Mouse (Mus musculus) natural killer cell, adult 2 months (primary cell): ENCODE measurements around the gene Cryab.

ENCODE experiments used
- DNase-seq, 2 experiments: peaks; one replicate each; pipeline ENCODE4 v3.0.0; 2022; ENCODE audit warnings: low spot score in 2 of 2

The Cryab gene

GRCm38 (mm10) chr9:50797641-50798040 lies 46.5 kb downstream of the Cryab start:
- no peak for DNase-seq

- no peak for DNase-seq
Observed at GRCm38 (mm10) chr9:50798368-50798767, 47.2 kb downstream of the Cryab start.

- DNase-seq = peak; percentile 12 to 53
Observed at GRCm38 (mm10) chr9:50800985-50801384, 49.9 kb downstream of the Cryab start.

GRCm38 (mm10) chr9:50803055-50803671 lies 52.0 kb downstream of the Cryab start:
- no peak for DNase-seq
